Mouse (Mus musculus): ENCODE results near the gene Frs3.
"Not testable (repeated sequence)": the region's sequence is repeated elsewhere in the genome, so short reads cannot be mapped to it uniquely, and the experiment has no call there.

The Frs3 gene

GRCm38 (mm10) chr17:47688608-47689575 lies at the start of gene Frs3:
Gene Frs3, plus strand, starts transcription at chr17:47689030.
- peak; percentile 74 to 76 for DNase-seq (ENCODE audit: low spot score in 2 of 2)

GRCm38 (mm10) chr17:47642992-47643391 lies 45.8 kb upstream of the Frs3 start:
- DNase-seq (ENCODE audit: low spot score in 2 of 2) = no peak

GRCm38 (mm10) chr17:47646683-47647082 lies 42.1 kb upstream of the Frs3 start:
- peak; percentile 33 to 58 for DNase-seq (ENCODE audit: low spot score in 2 of 2)

DNA sequence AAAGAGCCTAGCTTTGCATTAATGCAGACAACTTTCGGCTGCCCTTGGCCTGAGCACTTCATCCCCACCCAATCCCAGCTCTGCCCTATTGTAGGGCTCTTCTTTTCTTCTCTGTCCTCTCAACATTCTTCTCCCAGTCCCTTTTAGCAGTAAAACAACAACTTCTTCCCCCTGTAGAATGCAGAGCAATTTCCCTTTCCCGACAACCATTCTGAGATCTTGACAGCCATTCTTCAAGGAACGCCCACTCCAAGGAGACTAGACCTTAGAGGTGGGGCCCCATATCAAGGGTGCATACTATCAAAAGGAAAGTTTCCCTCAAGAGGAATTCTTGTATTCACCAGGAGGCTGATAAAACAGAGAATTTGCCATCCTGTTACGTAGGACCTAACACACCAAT lies 39.9 kb upstream of the Frs3 start:
- DNase-seq (ENCODE audit: low spot score in 2 of 2) = no peak

- no peak for DNase-seq (ENCODE audit: low spot score in 2 of 2)
Observed at GRCm38 (mm10) chr17:47651953-47652352, 36.9 kb upstream of the Frs3 start.

- not testable (repeated sequence) for DNase-seq (ENCODE audit: low spot score in 2 of 2)
Observed at GRCm38 (mm10) chr17:47654346-47654745, 34.5 kb upstream of the Frs3 start.

GRCm38 (mm10) chr17:47655697-47656096 lies 33.1 kb upstream of the Frs3 start:
- DNase-seq (ENCODE audit: low spot score in 2 of 2) = no peak

GRCm38 (mm10) chr17:47657901-47658300 lies 30.9 kb upstream of the Frs3 start:
- no peak for DNase-seq (ENCODE audit: low spot score in 2 of 2)

GRCm38 (mm10) chr17:47658741-47659243 lies 30.0 kb upstream of the Frs3 start:
- no peak for DNase-seq (ENCODE audit: low spot score in 2 of 2)

DNA sequence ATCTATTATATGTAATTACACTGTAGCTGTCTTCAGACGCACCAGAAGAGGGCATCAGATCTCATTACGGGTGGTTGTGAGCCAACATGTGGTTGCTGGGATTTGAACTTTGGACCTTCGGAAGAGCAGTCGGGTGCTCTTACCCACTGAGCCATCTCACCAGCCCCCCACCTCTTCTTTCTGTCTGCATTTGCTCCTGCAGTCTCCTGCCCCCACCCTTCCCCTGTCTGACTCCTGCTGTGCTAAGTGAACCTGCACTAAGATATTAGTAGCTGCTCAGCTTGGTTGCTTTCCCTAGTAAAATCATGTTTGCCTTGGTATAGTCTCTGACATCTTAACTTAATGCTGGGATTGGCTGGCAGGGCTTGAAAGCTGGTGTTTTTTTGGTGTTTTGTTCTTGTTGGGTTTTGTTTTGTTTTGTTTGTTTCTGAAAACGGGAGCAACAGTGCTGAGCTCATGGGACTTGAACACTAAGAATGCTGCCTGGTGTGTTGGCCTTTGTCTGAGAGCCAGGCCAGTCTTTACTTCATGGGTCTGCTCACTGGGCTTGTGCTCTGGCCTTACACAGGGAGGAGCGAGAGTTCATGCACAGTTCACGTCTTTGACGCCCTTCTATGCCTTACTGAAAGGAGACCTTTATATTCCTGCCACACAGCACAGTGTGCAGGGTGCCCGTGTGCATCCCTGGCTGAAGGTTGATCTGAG lies 25.7 kb upstream of the Frs3 start:
- no peak for DNase-seq (ENCODE audit: low spot score in 2 of 2)

- no peak for DNase-seq (ENCODE audit: low spot score in 2 of 2)
Observed at GRCm38 (mm10) chr17:47664474-47664873, 24.4 kb upstream of the Frs3 start.

DNA sequence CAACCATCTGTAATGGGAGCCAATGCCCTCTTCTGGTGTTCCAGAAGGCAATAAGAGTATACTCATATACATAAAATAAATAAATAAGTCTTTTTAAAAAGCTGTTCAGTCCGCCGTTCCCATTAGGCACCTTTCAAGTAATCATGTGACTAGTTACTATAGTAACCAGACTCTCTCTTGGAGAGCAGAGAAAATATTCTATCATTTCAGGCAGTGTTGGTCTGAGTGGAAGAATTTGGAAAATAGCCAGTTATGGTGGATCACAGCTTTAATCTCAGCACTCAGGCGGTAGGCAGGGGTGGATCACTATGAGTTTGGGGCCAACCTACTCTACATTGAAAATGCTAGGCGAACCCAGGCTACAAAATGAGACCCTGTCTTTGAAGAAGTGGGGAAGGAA lies 19.7 kb upstream of the Frs3 start:
- no peak for DNase-seq (ENCODE audit: low spot score in 2 of 2)

GRCm38 (mm10) chr17:47671988-47672310 lies 16.9 kb upstream of the Frs3 start:
- no peak for DNase-seq (ENCODE audit: low spot score in 2 of 2)

DNA sequence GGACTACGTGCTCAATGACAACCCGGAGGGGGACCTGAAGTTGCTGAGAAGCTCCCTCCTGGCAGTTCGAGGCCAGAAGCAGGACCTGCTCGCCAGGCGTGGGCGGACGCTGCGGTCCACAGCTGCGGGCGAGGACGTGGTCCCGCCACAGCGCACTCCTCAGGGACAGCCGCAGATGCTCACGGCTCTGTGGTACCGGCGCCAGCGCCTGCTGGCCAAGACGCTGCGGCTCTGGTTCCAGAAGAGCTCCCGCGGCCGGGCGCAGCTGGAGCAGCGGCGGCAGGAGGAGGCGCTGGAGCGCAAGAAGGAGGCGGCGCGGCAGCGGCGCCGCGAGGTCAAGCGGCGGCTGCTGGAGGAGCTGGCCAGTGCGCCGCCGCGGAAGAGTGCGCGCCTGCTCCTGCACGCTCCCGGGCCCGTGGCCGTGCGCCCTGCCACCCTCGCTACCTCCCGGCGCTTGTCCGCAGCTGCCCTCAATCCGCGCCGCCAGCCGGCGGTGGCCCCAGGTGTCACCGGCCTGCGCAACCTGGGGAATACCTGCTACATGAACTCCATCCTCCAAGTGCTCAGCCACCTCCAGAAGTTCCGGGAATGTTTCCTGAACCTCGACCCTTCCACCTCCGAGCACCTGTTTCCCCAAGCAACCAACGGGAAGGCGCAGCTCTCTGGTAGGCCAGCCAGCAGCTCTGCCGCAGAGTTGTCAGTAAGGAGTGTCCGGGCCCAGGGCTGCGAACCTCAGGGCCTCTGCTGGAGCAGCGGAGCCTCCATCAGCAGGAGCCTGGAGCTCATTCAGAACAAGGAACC lies 16.3 kb upstream of the Frs3 start:
- peak in 1 of 2 experiments; percentile 42 for DNase-seq (ENCODE audit: low spot score in 2 of 2)

- peak; percentile 65 to 76 for DNase-seq (ENCODE audit: low spot score in 2 of 2)
Observed at GRCm38 (mm10) chr17:47676581-47676980, 12.2 kb upstream of the Frs3 start.

- DNase-seq (ENCODE audit: low spot score in 2 of 2) = no peak
Observed at GRCm38 (mm10) chr17:47678238-47678637, 10.6 kb upstream of the Frs3 start.

DNA sequence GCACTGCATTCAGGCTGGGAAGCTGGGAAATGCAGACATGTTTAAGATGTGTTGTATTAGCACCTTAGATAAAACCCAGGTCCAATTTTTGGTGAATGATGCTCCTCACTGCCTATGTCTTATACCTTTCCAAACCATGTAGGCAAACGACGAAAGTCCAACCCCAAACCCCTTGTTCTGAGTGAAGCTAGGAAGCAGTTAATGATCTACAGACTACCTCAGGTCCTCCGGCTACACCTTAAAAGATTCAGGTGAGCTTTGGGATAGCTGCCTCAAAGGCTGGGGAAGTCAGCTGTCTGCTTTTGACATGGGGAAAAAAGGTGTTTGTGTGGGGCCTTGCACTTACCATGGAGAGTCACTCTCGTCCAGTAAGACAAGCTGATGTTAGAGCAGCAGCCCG lies 10.1 kb upstream of the Frs3 start:
- DNase-seq (ENCODE audit: low spot score in 2 of 2) = no peak

GRCm38 (mm10) chr17:47682836-47683235 lies 6.0 kb upstream of the Frs3 start:
- DNase-seq (ENCODE audit: low spot score in 2 of 2) = no peak

- DNase-seq (ENCODE audit: low spot score in 2 of 2) = peak; percentile 87 to 92
Observed at GRCm38 (mm10) chr17:47687409-47688343, 1.2 kb upstream of the Frs3 start.

- no peak for DNase-seq (ENCODE audit: low spot score in 2 of 2)
Observed at GRCm38 (mm10) chr17:47688344-47688607, 554 bp upstream of the Frs3 start, which contains the start of gene Tomm6. Gene Tomm6, minus strand, starts transcription at chr17:47688386.

- no peak for DNase-seq (ENCODE audit: low spot score in 2 of 2)
Observed at GRCm38 (mm10) chr17:47689894-47690293, 1.1 kb downstream of the Frs3 start.
